Mouse (Mus musculus) midbrain, embryonic 11.5 days (tissue): Measurements from ENCODE around the gene 1700012P22Rik. TPM values are rescaled to one million over a fixed set of nuclear protein-coding genes. Genes with fewer than 3 reads are reported as not detected.

ENCODE experiments used
- ATAC-seq: fragments of 200-750 bp; cut with Nextera tagmentation; 2 replicates; pipeline ENCODE4 v1.8.0; 2017; ENCODE audit warnings: moderate TSS enrichment, moderate library complexity; ENCODE audit not compliant: low FRiP score
- DNase-seq: peaks from one replicate; pipeline ENCODE4 v3.0.0; 2015; ENCODE audit warnings: low spot score; ENCODE audit errors: missing footprints
- H3K27ac ChIP-seq: fragments of 300-500 bp; sonication (generic); 2 replicates; pipeline ENCODE4 v1.5.1; 2014; ENCODE audit warnings: low read depth, low read length
- H3K27me3 ChIP-seq: fragments of 300-500 bp; sonication (generic); 2 replicates; pipeline ENCODE4 v1.6.1; 2014; ENCODE audit warnings: mild to moderate bottlenecking, low read length, moderate library complexity, mixed read lengths; ENCODE audit not compliant: control insufficient read depth, insufficient read depth
- H3K36me3 ChIP-seq: fragments of 300-500 bp; sonication (generic); 2 replicates; pipeline ENCODE4 v1.6.1; 2014; ENCODE audit warnings: mild to moderate bottlenecking, low read length, moderate library complexity, mixed read lengths; ENCODE audit not compliant: control insufficient read depth, insufficient read depth
- H3K4me1 ChIP-seq: fragments of 300-500 bp; sonication (generic); 2 replicates; pipeline ENCODE4 v1.6.1; 2014; ENCODE audit warnings: low read length; ENCODE audit not compliant: control insufficient read depth, insufficient read depth
- H3K4me2 ChIP-seq: fragments of 300-500 bp; sonication (generic); 2 replicates; pipeline ENCODE4 v1.6.1; 2014; ENCODE audit warnings: mild to moderate bottlenecking, moderate library complexity
- H3K4me3 ChIP-seq: fragments of 300-500 bp; sonication (generic); 2 replicates; pipeline ENCODE4 v1.5.1; 2014; ENCODE audit warnings: low read depth, low read length
- H3K9ac ChIP-seq: fragments of 300-500 bp; sonication (generic); 2 replicates; pipeline ENCODE4 v1.6.1; 2014; ENCODE audit warnings: low read length
- H3K9me3 ChIP-seq: fragments of 300-500 bp; sonication (generic); 2 replicates; pipeline ENCODE4 v1.6.1; 2016; ENCODE audit warnings: low read length; ENCODE audit not compliant: control insufficient read depth
- WGBS: fragments of 180-500 bp; shearing (Covaris S2); extraction: QIAGEN DNeasy Blood & Tissue Kit; methylation state at CpG from one replicate; pipeline ENCODE4 v1.1.7; 2014; 5-methylcytosine and 5-hydroxymethylcytosine counted together
- polyA plus RNA-seq: library from polyadenylated mRNA; unstranded; fragments of >200 nt; fragmentation: Nextera tagmentation; extraction: Ambion mirVana; gene quantifications from 2 replicates; pipeline ENCODE4 v1.2.1, GENCODE M21; 2014

The 1700012P22Rik gene
- polyA plus RNA-seq = not detected in 2 replicates

DNA sequence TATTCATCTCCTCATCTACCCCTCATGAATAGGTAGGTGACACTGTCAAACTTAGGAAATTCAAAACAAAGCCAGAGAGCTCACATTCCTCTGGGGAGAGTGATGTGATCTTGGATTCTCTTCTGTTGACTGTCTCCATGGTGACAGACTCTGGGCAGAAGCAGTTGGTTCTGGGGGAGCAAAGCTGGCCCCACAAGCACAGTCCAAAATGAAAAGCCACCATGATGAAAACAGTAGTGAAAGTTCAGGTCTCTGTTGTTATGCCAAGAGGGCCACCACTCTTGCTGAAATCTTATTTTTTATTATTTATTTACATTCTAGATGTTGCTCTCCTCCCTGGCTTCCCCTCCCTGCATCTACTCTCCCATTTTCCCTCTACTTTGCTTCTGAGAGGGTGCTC lies at the start of gene 1700012P22Rik:
Gene 1700012P22Rik (minus strand): TSS at position 101 of the 400 bp plus-strand sequence.
- Histone ChIP-seq H3K27me3 (no peaks in the 10 kb centered on the region), H3K4me2 (no peak within 1 kb of the TSS), H3K9ac (no peak within 1 kb of the TSS), H3K27ac (no peak within 1 kb of the TSS), H3K4me1 (no peaks in the 10 kb centered on the region), H3K9me3 (peaks cover 6% of the 10 kb centered on the region; the same call in 1 of the 2 replicates), H3K4me3 (no peak within 1 kb of the TSS), H3K36me3 (no peaks in the 10 kb centered on the region)
- no peak for DNase-seq
- ATAC-seq = no peak

DNA sequence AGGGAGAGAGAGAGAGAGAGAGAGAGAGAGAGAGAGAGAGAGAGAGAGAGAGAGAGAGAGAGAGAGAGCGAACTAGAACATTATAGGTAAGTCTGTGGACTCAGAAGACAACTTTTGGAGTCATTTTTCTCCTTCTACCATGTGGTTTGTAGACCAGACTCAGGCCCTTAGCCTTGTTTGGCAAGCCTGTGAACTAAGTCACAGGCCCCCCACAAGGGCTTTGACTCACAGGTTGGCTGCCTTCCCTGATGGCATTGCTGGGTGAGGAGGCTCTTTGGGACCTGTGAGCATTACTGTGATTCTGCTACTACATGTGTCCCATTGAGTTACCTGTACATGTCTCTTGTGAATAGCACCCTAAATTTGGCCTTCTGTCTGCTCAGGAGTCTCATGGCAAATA lies 29.5 kb upstream of the 1700012P22Rik start:
- Histone ChIP-seq H3K4me1 (no peaks in the 10 kb centered on the region), H3K27ac (no peak overlapping the region), H3K9ac (no peak overlapping the region), H3K9me3 (peaks cover 9% of the 10 kb centered on the region), H3K36me3 (no peaks in the 10 kb centered on the region), H3K4me3 (no peak overlapping the region), H3K4me2 (no peak overlapping the region), H3K27me3 (no peaks in the 10 kb centered on the region)
- no peak for ATAC-seq
- DNase-seq = no peak
- 50% methylated on average over 1 of the region's 1 CpGs for WGBS

- 83% methylated on average over 2 of the region's 2 CpGs for WGBS
- Histone ChIP-seq H3K4me3 (no peak overlapping the region), H3K4me1 (no peaks in the 10 kb centered on the region), H3K27me3 (no peaks in the 10 kb centered on the region), H3K9ac (no peak overlapping the region), H3K36me3 (no peaks in the 10 kb centered on the region), H3K27ac (no peak overlapping the region), H3K9me3 (peaks cover 4% of the 10 kb centered on the region), H3K4me2 (no peak overlapping the region)
- ATAC-seq (no peak), DNase-seq (no peak)
These were observed 26.6 kb upstream of the 1700012P22Rik start for GRCm38 (mm10) chr4:144465206-144465605.

GRCm38 (mm10) chr4:144463656-144464055 lies 25.1 kb upstream of the 1700012P22Rik start, which contains the start of gene Aadacl3:
Gene Aadacl3 (minus strand): TSS chr4:144463756.
- Histone ChIP-seq H3K4me2 (no peak within 1 kb of the TSS), H3K27me3 (no peaks in the 10 kb centered on the region), H3K27ac (no peak within 1 kb of the TSS), H3K9ac (no peak within 1 kb of the TSS), H3K4me3 (no peak within 1 kb of the TSS), H3K9me3 (peaks cover 4% of the 10 kb centered on the region), H3K4me1 (no peaks in the 10 kb centered on the region), H3K36me3 (no peaks in the 10 kb centered on the region)
- DNase-seq (no peak), ATAC-seq (no peak)
- 68% methylated on average over 3 of the region's 3 CpGs for WGBS

- H3K27me3 ChIP-seq = no peaks in the 10 kb centered on the region
- DNase-seq (no peak), ATAC-seq (no peak)
- no peaks in the 10 kb centered on the region for H3K4me1 ChIP-seq
- no peak within 1 kb of the TSS for H3K9ac ChIP-seq
- no peaks in the 10 kb centered on the region for H3K36me3 ChIP-seq
- no peak within 1 kb of the TSS for H3K27ac ChIP-seq
- no peak within 1 kb of the TSS for H3K4me3 ChIP-seq
- peaks cover 14% of the 10 kb centered on the region; the same call in 1 of the 2 replicates for H3K9me3 ChIP-seq
- 73% methylated on average over 2 of the region's 2 CpGs for WGBS
- H3K4me2 ChIP-seq = no peak within 1 kb of the TSS
These were observed 14.6 kb upstream of the 1700012P22Rik start, which contains the start of gene Gm9944 for GRCm38 (mm10) chr4:144453217-144453616. Gene Gm9944 (minus strand): TSS chr4:144453317.

DNA sequence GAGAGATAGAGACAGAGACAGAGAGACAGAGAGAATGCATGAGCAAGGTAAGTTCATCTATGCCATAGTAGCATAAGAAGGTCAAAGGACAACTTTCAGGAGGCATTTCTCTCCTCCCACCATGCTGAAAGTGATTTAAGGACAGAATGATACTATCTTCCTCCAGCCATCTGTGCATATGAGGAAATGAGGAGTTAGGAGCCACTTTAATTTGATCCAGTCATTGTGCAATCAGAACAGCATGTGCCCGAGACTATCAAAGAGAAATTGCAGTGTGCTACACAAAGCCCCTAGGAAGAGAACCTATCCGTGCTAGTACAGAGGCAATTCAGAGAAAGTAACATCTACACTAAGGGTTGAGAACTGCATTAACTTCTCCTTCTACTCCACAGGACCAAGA lies 10.0 kb upstream of the 1700012P22Rik start:
- Histone ChIP-seq H3K4me2 (no peak overlapping the region), H3K9ac (no peak overlapping the region), H3K4me1 (no peaks in the 10 kb centered on the region), H3K27me3 (no peaks in the 10 kb centered on the region), H3K36me3 (no peaks in the 10 kb centered on the region), H3K4me3 (no peak overlapping the region), H3K9me3 (no peaks in the 10 kb centered on the region; the same call in 1 of the 2 replicates), H3K27ac (no peak overlapping the region)
- 83% methylated on average over 2 of the region's 2 CpGs for WGBS
- DNase-seq (no peak), ATAC-seq (no peak)

- WGBS = 83% methylated on average over 1 of the region's 1 CpGs
- no peak overlapping the region for H3K9ac ChIP-seq
- DNase-seq = no peak
- H3K9me3 ChIP-seq = 0 out of 2 replicates have a peak, but pooled peaks cover 3% of the 10 kb centered on the region
- no peaks in the 10 kb centered on the region for H3K36me3 ChIP-seq
- H3K4me2 ChIP-seq = no peak overlapping the region
- no peak for ATAC-seq
- H3K4me3 ChIP-seq = no peak overlapping the region
- H3K4me1 ChIP-seq = no peaks in the 10 kb centered on the region
- H3K27me3 ChIP-seq = no peaks in the 10 kb centered on the region
- no peak overlapping the region for H3K27ac ChIP-seq
These were observed 3.0 kb upstream of the 1700012P22Rik start for GRCm38 (mm10) chr4:144441582-144441981.

GRCm38 (mm10) chr4:144441095-144441494 lies 2.5 kb upstream of the 1700012P22Rik start:
- Histone ChIP-seq H3K9ac (no peak overlapping the region), H3K36me3 (no peaks in the 10 kb centered on the region), H3K27ac (no peak overlapping the region), H3K27me3 (no peaks in the 10 kb centered on the region), H3K4me3 (no peak overlapping the region), H3K9me3 (peaks cover 3% of the 10 kb centered on the region; the same call in 1 of the 2 replicates), H3K4me1 (no peaks in the 10 kb centered on the region), H3K4me2 (no peak overlapping the region)
- DNase-seq (no peak), ATAC-seq (no peak)
- WGBS = 86% methylated on average over 4 of the region's 4 CpGs

GRCm38 (mm10) chr4:144433216-144433615 lies 5.4 kb downstream of the 1700012P22Rik start:
- no peaks in the 10 kb centered on the region for H3K4me1 ChIP-seq
- peaks cover 7% of the 10 kb centered on the region; the same call in 1 of the 2 replicates for H3K9me3 ChIP-seq
- no peaks in the 10 kb centered on the region for H3K36me3 ChIP-seq
- WGBS = 91% methylated on average over 5 of the region's 5 CpGs
- ATAC-seq = no peak
- no peak overlapping the region for H3K27ac ChIP-seq
- no peak for DNase-seq
- no peak overlapping the region for H3K4me2 ChIP-seq
- H3K9ac ChIP-seq = no peak overlapping the region
- no peak overlapping the region for H3K4me3 ChIP-seq
- no peaks in the 10 kb centered on the region for H3K27me3 ChIP-seq
